Mouse (Mus musculus): ENCODE data around the gene Cmip. TPM values are rescaled to one million over a fixed set of nuclear protein-coding genes. Genes with fewer than 3 reads are reported as not detected.

Cmip gene
- polyA plus RNA-seq, 1 experiment from 2014 or later: 22.6 TPM

DNA sequence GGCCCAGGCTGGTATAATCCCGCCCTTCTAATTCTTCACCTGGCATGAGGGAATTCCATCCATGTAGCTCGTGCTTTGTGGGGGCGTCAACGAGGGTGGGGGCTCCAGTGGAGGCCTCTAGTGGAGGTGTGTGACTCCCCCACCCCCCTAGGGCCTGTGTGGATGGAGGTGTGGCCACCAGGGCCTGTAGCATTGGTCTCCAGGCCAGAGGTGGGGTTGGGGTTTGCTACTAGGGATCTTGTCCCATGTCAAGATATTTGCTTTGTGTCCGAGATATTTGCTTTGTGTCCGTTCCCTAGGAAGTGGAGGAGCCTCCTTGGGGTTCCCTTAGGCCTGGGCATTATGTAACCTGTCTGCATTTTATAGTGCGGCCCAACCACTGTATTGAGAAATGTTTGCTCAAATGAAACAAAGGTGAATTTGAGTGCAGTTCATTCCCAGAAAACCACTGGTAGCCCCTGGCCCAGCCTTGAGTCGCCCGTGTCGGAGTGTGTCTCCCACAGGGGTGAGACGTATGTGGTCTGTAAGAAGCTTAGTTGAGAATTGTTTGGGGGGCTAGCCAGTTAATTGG lies 2.7 kb downstream of the Cmip start:
- ATAC-seq (peak; percentile 18; the same call in 1 of the 2 replicates), DNase-seq (peak; percentile 57)
- H3K4me2 ChIP-seq (ENCODE audit: low read depth, low read length): peak overlapping the region; percentile 95
- no peaks in the 10 kb centered on the region for H3K9me3 ChIP-seq (ENCODE audit: low read length)
- no peaks in the 10 kb centered on the region for H3K27me3 ChIP-seq (ENCODE audit: insufficient read depth, low read length)
- WGBS (ENCODE audit: insufficient replicate concordance): 47% methylated on average over 11 of the region's 11 CpGs
- TF ChIP-seq CTCF (IDR thresholded peaks at IDR 0.05; ENCODE audit: low read depth) (no peak), EP300 (IDR thresholded peaks at IDR 0.05; ENCODE audit: low read depth) (0 out of 2 replicates have a peak, but pooled peaks have one; percentile 20)
- H3K9ac ChIP-seq (replicated peaks): peak overlapping the region; percentile 96
- H3K27ac ChIP-seq (ENCODE audit: low read depth): peak overlapping the region; percentile 97
- H3K4me1 ChIP-seq (ENCODE audit: insufficient read depth): peaks cover 59% of the 10 kb centered on the region
- 0 out of 2 replicates have a peak, but pooled peaks cover 6% of the 10 kb centered on the region for H3K36me3 ChIP-seq (replicated peaks; ENCODE audit: insufficient read depth, low read length)
- peak overlapping the region; percentile 87 for H3K4me3 ChIP-seq (ENCODE audit: low read depth, low read length)

DNA sequence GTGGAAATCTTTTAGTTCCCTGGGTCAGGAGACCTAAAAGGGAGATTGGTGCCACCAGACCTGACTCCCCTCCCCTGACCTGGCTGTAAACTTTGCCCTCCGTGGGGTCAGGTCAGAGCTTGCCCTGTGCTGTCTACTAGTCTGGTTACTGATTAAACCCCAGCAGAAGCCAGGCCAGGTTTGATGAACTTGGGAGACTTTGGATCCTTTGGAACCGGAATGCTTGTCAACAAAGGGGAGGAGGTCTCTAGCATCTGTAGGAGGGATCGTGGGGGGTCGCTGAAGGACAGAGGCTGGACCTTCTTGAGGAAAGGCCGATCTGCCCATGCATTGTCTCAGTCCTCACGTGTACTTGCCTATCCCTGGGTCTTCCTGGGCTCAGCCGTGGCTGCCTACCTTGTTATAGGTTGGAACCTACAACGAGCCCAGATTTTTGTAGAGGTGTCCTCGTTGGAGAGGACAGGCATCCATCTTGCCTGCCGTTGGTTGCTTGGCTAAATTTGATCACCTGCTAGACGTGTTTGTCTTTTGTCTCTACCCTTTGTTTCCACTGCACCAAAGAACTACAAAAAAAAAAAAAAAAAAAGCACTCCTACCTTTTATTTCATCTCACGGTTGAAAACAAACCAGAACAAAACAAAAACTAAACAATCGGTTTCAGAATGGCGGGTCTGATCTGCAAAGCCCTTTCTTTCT lies 3.5 kb downstream of the Cmip start:
- Histone ChIP-seq H3K4me3 (ENCODE audit: low read depth, low read length) (peak overlapping the region; percentile 87), H3K4me1 (ENCODE audit: insufficient read depth) (peaks cover 63% of the 10 kb centered on the region), H3K36me3 (replicated peaks; ENCODE audit: insufficient read depth, low read length) (0 out of 2 replicates have a peak, but pooled peaks cover 6% of the 10 kb centered on the region), H3K9me3 (ENCODE audit: low read length) (no peaks in the 10 kb centered on the region), H3K27me3 (ENCODE audit: insufficient read depth, low read length) (no peaks in the 10 kb centered on the region), H3K9ac (replicated peaks) (peak overlapping the region; percentile 50; the same call in 1 of the 2 replicates), H3K27ac (ENCODE audit: low read depth) (peak overlapping the region; percentile 97), H3K4me2 (ENCODE audit: low read depth, low read length) (peak overlapping the region; percentile 95)
- DNase-seq: peak; percentile 73
- WGBS (ENCODE audit: insufficient replicate concordance): 53% methylated on average over 14 of the region's 14 CpGs
- peak; percentile 58 for ATAC-seq
- TF ChIP-seq EP300 (IDR thresholded peaks at IDR 0.05; ENCODE audit: low read depth) (peak; percentile 59; the same call in 1 of the 2 replicates), CTCF (IDR thresholded peaks at IDR 0.05; ENCODE audit: low read depth) (no peak)

DNA sequence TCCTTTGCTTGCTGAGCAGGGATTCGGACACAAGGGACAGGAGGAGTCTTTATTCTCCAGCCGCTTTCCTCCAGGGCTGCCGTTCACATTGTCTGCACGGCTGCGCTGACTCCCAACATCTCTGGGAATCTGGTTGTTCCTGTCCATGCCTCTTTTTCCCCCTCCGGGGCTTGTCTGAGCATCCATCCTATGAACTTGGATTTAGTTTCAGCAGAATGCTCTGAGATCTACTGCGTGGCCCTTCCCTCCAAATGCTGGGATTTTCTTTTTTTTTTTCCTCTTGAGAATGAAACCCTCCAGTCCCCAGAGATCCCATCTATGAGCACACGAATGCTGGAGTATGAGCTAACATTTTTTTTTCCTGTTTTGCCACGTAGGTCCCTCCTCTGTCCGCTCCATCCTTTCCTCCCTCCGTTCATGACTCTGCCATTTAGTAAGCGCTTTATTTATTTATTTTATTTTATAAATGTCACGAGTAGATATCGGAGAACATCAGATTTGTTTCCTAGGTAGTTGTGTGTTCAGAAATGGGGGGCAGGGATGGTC lies 4.1 kb downstream of the Cmip start:
- ATAC-seq: no peak
- Histone ChIP-seq H3K4me1 (ENCODE audit: insufficient read depth) (peaks cover 62% of the 10 kb centered on the region), H3K9ac (replicated peaks) (0 out of 2 replicates have a peak overlapping the region, but pooled peaks have one; percentile 50), H3K36me3 (replicated peaks; ENCODE audit: insufficient read depth, low read length) (0 out of 2 replicates have a peak, but pooled peaks cover 6% of the 10 kb centered on the region), H3K27me3 (ENCODE audit: insufficient read depth, low read length) (no peaks in the 10 kb centered on the region), H3K27ac (ENCODE audit: low read depth) (peak overlapping the region; percentile 97), H3K4me3 (ENCODE audit: low read depth, low read length) (peak overlapping the region; percentile 87), H3K9me3 (ENCODE audit: low read length) (no peaks in the 10 kb centered on the region), H3K4me2 (ENCODE audit: low read depth, low read length) (peak overlapping the region; percentile 95)
- no peak for TF ChIP-seq CTCF (IDR thresholded peaks at IDR 0.05; ENCODE audit: low read depth)
- no peak for TF ChIP-seq EP300 (IDR thresholded peaks at IDR 0.05; ENCODE audit: low read depth)
- DNase-seq: no peak
- WGBS (ENCODE audit: insufficient replicate concordance): 59% methylated on average over 14 of the region's 14 CpGs

DNA sequence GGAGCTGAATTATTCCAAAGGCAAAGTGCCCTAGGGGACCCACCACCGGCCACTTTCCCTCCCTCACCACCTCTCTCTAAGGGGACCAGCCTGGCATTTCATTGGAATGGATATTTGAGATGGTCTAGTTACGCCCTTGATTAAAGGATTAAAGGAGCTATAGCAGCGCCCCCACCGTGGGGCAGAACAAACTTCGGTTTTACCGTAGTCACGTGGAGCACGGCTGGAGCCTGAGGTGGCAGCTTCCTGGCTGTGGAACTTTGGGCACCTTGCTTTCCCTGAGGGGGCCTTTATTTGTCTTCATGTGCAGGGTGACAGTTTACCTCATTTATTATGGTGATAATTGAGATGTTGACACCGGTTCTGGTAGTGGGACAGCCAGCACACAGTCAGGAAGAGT lies 4.8 kb downstream of the Cmip start:
- TF ChIP-seq EP300 (IDR thresholded peaks at IDR 0.05; ENCODE audit: low read depth) (no peak), CTCF (IDR thresholded peaks at IDR 0.05; ENCODE audit: low read depth) (0 out of 2 replicates have a peak, but pooled peaks have one; percentile 7)
- peaks cover 62% of the 10 kb centered on the region for H3K4me1 ChIP-seq (ENCODE audit: insufficient read depth)

DNA sequence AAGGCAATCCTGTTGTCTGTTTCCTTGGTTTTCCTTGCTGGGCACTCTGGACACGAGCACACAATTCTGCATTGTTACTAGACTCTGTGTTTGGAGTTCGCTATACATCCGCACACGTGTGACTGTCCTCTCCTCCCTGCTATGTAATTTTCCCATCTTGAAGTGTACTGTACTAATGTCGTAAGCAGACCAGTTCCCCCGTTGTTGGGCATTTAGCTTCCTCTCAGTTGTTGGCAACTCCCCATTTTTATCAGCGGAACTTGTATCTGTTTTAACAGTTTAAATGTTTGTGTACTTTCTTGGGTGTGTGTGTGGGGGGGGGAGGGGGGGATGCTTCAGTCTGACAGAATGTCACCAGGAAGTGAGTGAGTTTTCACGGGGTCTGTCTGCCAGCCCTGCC lies 5.8 kb downstream of the Cmip start:
- DNase-seq (no peak), ATAC-seq (no peak)
- Histone ChIP-seq H3K4me2 (ENCODE audit: low read depth, low read length) (peak overlapping the region; percentile 55), H3K27ac (ENCODE audit: low read depth) (peak overlapping the region; percentile 48), H3K9me3 (ENCODE audit: low read length) (no peaks in the 10 kb centered on the region), H3K4me1 (ENCODE audit: insufficient read depth) (peaks cover 69% of the 10 kb centered on the region), H3K9ac (replicated peaks) (peak overlapping the region; percentile 21; the same call in 1 of the 2 replicates), H3K4me3 (ENCODE audit: low read depth, low read length) (no peak overlapping the region), H3K36me3 (replicated peaks; ENCODE audit: insufficient read depth, low read length) (0 out of 2 replicates have a peak, but pooled peaks cover 6% of the 10 kb centered on the region), H3K27me3 (ENCODE audit: insufficient read depth, low read length) (no peaks in the 10 kb centered on the region)
- 18% methylated on average over 8 of the region's 8 CpGs for WGBS (ENCODE audit: insufficient replicate concordance)
- TF ChIP-seq EP300 (IDR thresholded peaks at IDR 0.05; ENCODE audit: low read depth) (0 out of 2 replicates have a peak, but pooled peaks have one; percentile 30), CTCF (IDR thresholded peaks at IDR 0.05; ENCODE audit: low read depth) (no peak)

More for the DNA sequence above, 4.8 kb downstream of the Cmip start:
- H3K9ac ChIP-seq (replicated peaks): peak overlapping the region; percentile 8; the same call in 1 of the 2 replicates
- no peak for ATAC-seq
- H3K36me3 ChIP-seq (replicated peaks; ENCODE audit: insufficient read depth, low read length): 0 out of 2 replicates have a peak, but pooled peaks cover 6% of the 10 kb centered on the region
- H3K4me3 ChIP-seq (ENCODE audit: low read depth, low read length): 0 out of 2 replicates have a peak overlapping the region, but pooled peaks have one; percentile 4
- no peaks in the 10 kb centered on the region for H3K27me3 ChIP-seq (ENCODE audit: insufficient read depth, low read length)
- 37% methylated on average over 9 of the region's 9 CpGs for WGBS (ENCODE audit: insufficient replicate concordance)
- DNase-seq: no peak
- peak overlapping the region; percentile 95 for H3K4me2 ChIP-seq (ENCODE audit: low read depth, low read length)
- no peaks in the 10 kb centered on the region for H3K9me3 ChIP-seq (ENCODE audit: low read length)
- H3K27ac ChIP-seq (ENCODE audit: low read depth): peak overlapping the region; percentile 97

Measured in liver, postnatal 0 days (tissue).